Mouse (Mus musculus) MEL (cell line): Measurements from ENCODE around the gene Ttpal.

Experiments
- BHLHE40 ChIP-seq: IDR thresholded peaks from 2 replicates; pipeline ENCODE4 v1.6.1; 2012; ENCODE audit warnings: low read depth, mild to moderate bottlenecking, inconsistent platforms, low read length, improper control_type of control experiment, borderline replicate concordance
- CTCF ChIP-seq, 3 experiments: IDR thresholded peaks in 2 of 3; conservative IDR thresholded peaks in 1 of 3; 2 replicates each; pipeline ENCODE4 v1.5.1; 2011 to 2012; ENCODE audit warnings: low read length in 3 of 3, low read depth in 2 of 3, mild to moderate bottlenecking in 2 of 3, improper control_type of control experiment in 1 of 3, inconsistent platforms in 1 of 3, mixed read lengths in 1 of 3, moderate library complexity in 1 of 3; ENCODE audit not compliant: control insufficient read depth in 1 of 3, insufficient read depth in 1 of 3, poor library complexity in 1 of 3, severe bottlenecking in 1 of 3
- EP300 ChIP-seq, 2 experiments: IDR thresholded peaks; 2 replicates each; pipeline ENCODE4 v1.6.1; 2011; ENCODE audit warnings: improper control_type of control experiment in 2 of 2, low read length in 2 of 2, low read depth in 1 of 2, mild to moderate bottlenecking in 1 of 2
- GATA1 ChIP-seq: IDR thresholded peaks from 2 replicates; pipeline ENCODE4 v1.6.1; 2011; ENCODE audit warnings: low read depth, low read length, improper control_type of control experiment
- HCFC1 ChIP-seq: IDR thresholded peaks from 2 replicates; pipeline ENCODE4 v1.6.1; 2012; ENCODE audit warnings: low read depth, mild to moderate bottlenecking, inconsistent platforms, low read length, improper control_type of control experiment, moderate library complexity
- MAFK ChIP-seq: IDR thresholded peaks from 2 replicates; pipeline ENCODE4 v1.6.1; 2011; ENCODE audit warnings: low read depth, mild to moderate bottlenecking, low read length, improper control_type of control experiment, borderline replicate concordance
- MAZ ChIP-seq: IDR thresholded peaks from 2 replicates; pipeline ENCODE4 v1.6.1; 2012; ENCODE audit warnings: low read depth, mild to moderate bottlenecking, inconsistent platforms, low read length, improper control_type of control experiment
- POLR2A ChIP-seq, 2 experiments: IDR thresholded peaks; 2 replicates each; pipeline ENCODE4 v1.6.1; 2011 to 2012; ENCODE audit warnings: low read length in 2 of 2, mild to moderate bottlenecking in 2 of 2, control low read depth in 1 of 2, improper control_type of control experiment in 1 of 2, low read depth in 1 of 2, moderate library complexity in 1 of 2; ENCODE audit not compliant: control insufficient read depth in 1 of 2, insufficient read depth in 1 of 2, poor library complexity in 1 of 2
- POLR2AphosphoS5 ChIP-seq: IDR thresholded peaks from 2 replicates; pipeline ENCODE4 v1.6.1; 2012; ENCODE audit warnings: low read depth, borderline replicate concordance, mild to moderate bottlenecking, inconsistent platforms, low read length, moderate library complexity, mixed read lengths
- SIN3A ChIP-seq: IDR thresholded peaks from 2 replicates; pipeline ENCODE4 v1.6.1; 2012; ENCODE audit warnings: low read length, improper control_type of control experiment, inconsistent platforms
- TAL1 ChIP-seq: IDR thresholded peaks from 2 replicates; pipeline ENCODE4 v1.6.1; 2012; ENCODE audit warnings: mild to moderate bottlenecking, inconsistent platforms, low read length, moderate library complexity, mixed read lengths
- TBP ChIP-seq: IDR thresholded peaks from 2 replicates; pipeline ENCODE4 v1.8.0; 2011; ENCODE audit warnings: low read depth, low read length, improper control_type of control experiment
- ZC3H11A ChIP-seq: IDR thresholded peaks from 2 replicates; pipeline ENCODE4 v1.6.1; 2012; ENCODE audit warnings: low read depth, mild to moderate bottlenecking, inconsistent platforms, low read length, improper control_type of control experiment

GRCm38 (mm10) chr2:163617232-163617863 is 15.2 kb downstream of the Ttpal start:
- TF ChIP-seq CTCF (IDR thresholded peaks at IDR 0.05 in 2 of 3, conservative IDR thresholded peaks at IDR 0.05 in 1 of 3; ENCODE audit: control insufficient read depth in 1 of 3, insufficient read depth in 1 of 3, low read depth in 2 of 3, low read length in 3 of 3, poor library complexity in 1 of 3, severe bottlenecking in 1 of 3) (no peak), POLR2AphosphoS5 (no peak; the same call in 1 of the 2 replicates), TBP (no peak), ZC3H11A (no peak), GATA1 (no peak), POLR2A (IDR thresholded peaks at IDR 0.05; ENCODE audit: control insufficient read depth in 1 of 2, insufficient read depth in 1 of 2, low read depth in 1 of 2, low read length in 2 of 2, poor library complexity in 1 of 2) (no peak; a peak in 1 of 4 replicates), BHLHE40 (0 out of 2 replicates have a peak, but pooled peaks have one; percentile 1), HCFC1 (no peak), MAFK (no peak), TAL1 (no peak), EP300 (IDR thresholded peaks at IDR 0.05; ENCODE audit: low read depth in 1 of 2, low read length in 2 of 2) (no peak), SIN3A (no peak), MAZ (no peak)
